Mouse (Mus musculus): Measurements from ENCODE around the gene Olfr1138. TPM values are rescaled to one million over a fixed set of nuclear protein-coding genes. Genes with fewer than 3 reads are reported as not detected.

Gene Olfr1138
- polyA plus RNA-seq (2015; fragmentation: Nextera tagmentation; extraction: Ambion mirVana), result not detected in 2 replicates

GRCm38 (mm10) chr2:87739878-87740277 lies at the start of gene Olfr1138:
Olfr1138 (minus strand) TSS chr2:87739978.
- no peak for ATAC-seq
- Histone ChIP-seq H3K4me2 (ENCODE audit: low read depth, low read length) (no peak within 1 kb of the TSS), H3K4me1 (ENCODE audit: control insufficient read depth, insufficient read depth, low read length) (no peaks in the 10 kb centered on the region), H3K9me3 (ENCODE audit: control insufficient read depth, low read length) (no peaks in the 10 kb centered on the region), H3K36me3 (ENCODE audit: control insufficient read depth, insufficient read depth, low read length) (no peaks in the 10 kb centered on the region), H3K27ac (ENCODE audit: low read length) (no peak within 1 kb of the TSS), H3K4me3 (ENCODE audit: low read length) (no peak within 1 kb of the TSS), H3K9ac (ENCODE audit: low read depth, low read length) (no peak within 1 kb of the TSS), H3K27me3 (replicated peaks; ENCODE audit: control insufficient read depth, insufficient read depth, low read length) (no peaks in the 10 kb centered on the region)
- WGBS, result 89% methylated on average over 1 of the region's 1 CpGs

- 74% methylated on average over 4 of the region's 4 CpGs for WGBS
- no peak within 1 kb of the TSS for H3K4me2 ChIP-seq (ENCODE audit: low read depth, low read length)
- no peak for ATAC-seq
- no peaks in the 10 kb centered on the region for H3K27me3 ChIP-seq (replicated peaks; ENCODE audit: control insufficient read depth, insufficient read depth, low read length)
- no peak within 1 kb of the TSS for H3K4me3 ChIP-seq (ENCODE audit: low read length)
- no peaks in the 10 kb centered on the region for H3K9me3 ChIP-seq (ENCODE audit: control insufficient read depth, low read length)
- H3K27ac ChIP-seq (ENCODE audit: low read length), result no peak within 1 kb of the TSS
- H3K9ac ChIP-seq (ENCODE audit: low read depth, low read length), result no peak within 1 kb of the TSS
- no peaks in the 10 kb centered on the region for H3K4me1 ChIP-seq (ENCODE audit: control insufficient read depth, insufficient read depth, low read length)
- H3K36me3 ChIP-seq (ENCODE audit: control insufficient read depth, insufficient read depth, low read length), result no peaks in the 10 kb centered on the region
Observed at GRCm38 (mm10) chr2:87779183-87779582, 39.4 kb upstream of the Olfr1138 start, which contains the start of gene Olfr152. Olfr152 (plus strand) TSS chr2:87779483.

GRCm38 (mm10) chr2:87776143-87776542 lies 36.4 kb upstream of the Olfr1138 start:
- no peaks in the 10 kb centered on the region for H3K27me3 ChIP-seq (replicated peaks; ENCODE audit: control insufficient read depth, insufficient read depth, low read length)
- H3K4me3 ChIP-seq (ENCODE audit: low read length), result no peak overlapping the region
- WGBS, result 31% methylated on average over 1 of the region's 1 CpGs
- H3K9ac ChIP-seq (ENCODE audit: low read depth, low read length), result no peak overlapping the region
- no peaks in the 10 kb centered on the region for H3K4me1 ChIP-seq (ENCODE audit: control insufficient read depth, insufficient read depth, low read length)
- no peak overlapping the region for H3K4me2 ChIP-seq (ENCODE audit: low read depth, low read length)
- no peaks in the 10 kb centered on the region for H3K9me3 ChIP-seq (ENCODE audit: control insufficient read depth, low read length)
- H3K27ac ChIP-seq (ENCODE audit: low read length), result no peak overlapping the region
- H3K36me3 ChIP-seq (ENCODE audit: control insufficient read depth, insufficient read depth, low read length), result no peaks in the 10 kb centered on the region
- ATAC-seq, result no peak

GRCm38 (mm10) chr2:87753891-87754290 lies 14.1 kb upstream of the Olfr1138 start, which contains the start of gene Olfr1141:
Olfr1141 (minus strand) TSS chr2:87753991.
- Histone ChIP-seq H3K27me3 (replicated peaks; ENCODE audit: control insufficient read depth, insufficient read depth, low read length) (no peaks in the 10 kb centered on the region), H3K4me2 (ENCODE audit: low read depth, low read length) (no peak within 1 kb of the TSS), H3K27ac (ENCODE audit: low read length) (no peak within 1 kb of the TSS), H3K4me3 (ENCODE audit: low read length) (no peak within 1 kb of the TSS), H3K9me3 (ENCODE audit: control insufficient read depth, low read length) (no peaks in the 10 kb centered on the region), H3K9ac (ENCODE audit: low read depth, low read length) (no peak within 1 kb of the TSS), H3K4me1 (ENCODE audit: control insufficient read depth, insufficient read depth, low read length) (no peaks in the 10 kb centered on the region), H3K36me3 (ENCODE audit: control insufficient read depth, insufficient read depth, low read length) (no peaks in the 10 kb centered on the region)
- WGBS, result 92% methylated on average over 1 of the region's 1 CpGs
- no peak for ATAC-seq

- ATAC-seq, result no peak
- no peak within 1 kb of the TSS for H3K4me2 ChIP-seq (ENCODE audit: low read depth, low read length)
- no peak within 1 kb of the TSS for H3K27ac ChIP-seq (ENCODE audit: low read length)
- H3K27me3 ChIP-seq (replicated peaks; ENCODE audit: control insufficient read depth, insufficient read depth, low read length), result no peaks in the 10 kb centered on the region
- no peaks in the 10 kb centered on the region for H3K9me3 ChIP-seq (ENCODE audit: control insufficient read depth, low read length)
- H3K4me3 ChIP-seq (ENCODE audit: low read length), result no peak within 1 kb of the TSS
- WGBS, result 74% methylated on average over 3 of the region's 3 CpGs
- no peak within 1 kb of the TSS for H3K9ac ChIP-seq (ENCODE audit: low read depth, low read length)
- H3K4me1 ChIP-seq (ENCODE audit: control insufficient read depth, insufficient read depth, low read length), result no peaks in the 10 kb centered on the region
- no peaks in the 10 kb centered on the region for H3K36me3 ChIP-seq (ENCODE audit: control insufficient read depth, insufficient read depth, low read length)
Observed at GRCm38 (mm10) chr2:87743452-87743851, 3.7 kb upstream of the Olfr1138 start, which contains the start of gene Olfr1140. Olfr1140 (plus strand) TSS chr2:87743752.

GRCm38 (mm10) chr2:87713079-87713478 lies 26.7 kb downstream of the Olfr1138 start, which contains the start of gene Olfr1137:
Olfr1137 (minus strand) TSS chr2:87713179.
- Histone ChIP-seq H3K27me3 (replicated peaks; ENCODE audit: control insufficient read depth, insufficient read depth, low read length) (no peaks in the 10 kb centered on the region), H3K4me1 (ENCODE audit: control insufficient read depth, insufficient read depth, low read length) (no peaks in the 10 kb centered on the region), H3K9me3 (ENCODE audit: control insufficient read depth, low read length) (no peaks in the 10 kb centered on the region), H3K4me2 (ENCODE audit: low read depth, low read length) (no peak within 1 kb of the TSS), H3K4me3 (ENCODE audit: low read length) (no peak within 1 kb of the TSS), H3K27ac (ENCODE audit: low read length) (no peak within 1 kb of the TSS), H3K36me3 (ENCODE audit: control insufficient read depth, insufficient read depth, low read length) (no peaks in the 10 kb centered on the region), H3K9ac (ENCODE audit: low read depth, low read length) (no peak within 1 kb of the TSS)
- no peak for ATAC-seq

- no peak for ATAC-seq
- H3K4me3 ChIP-seq (ENCODE audit: low read length), result no peak within 1 kb of the TSS
- no peak within 1 kb of the TSS for H3K4me2 ChIP-seq (ENCODE audit: low read depth, low read length)
- H3K9ac ChIP-seq (ENCODE audit: low read depth, low read length), result no peak within 1 kb of the TSS
- H3K27me3 ChIP-seq (replicated peaks; ENCODE audit: control insufficient read depth, insufficient read depth, low read length), result no peaks in the 10 kb centered on the region
- H3K4me1 ChIP-seq (ENCODE audit: control insufficient read depth, insufficient read depth, low read length), result no peaks in the 10 kb centered on the region
- H3K36me3 ChIP-seq (ENCODE audit: control insufficient read depth, insufficient read depth, low read length), result no peaks in the 10 kb centered on the region
- no peak within 1 kb of the TSS for H3K27ac ChIP-seq (ENCODE audit: low read length)
- no peaks in the 10 kb centered on the region for H3K9me3 ChIP-seq (ENCODE audit: control insufficient read depth, low read length)
Observed at GRCm38 (mm10) chr2:87693847-87694246, 45.9 kb downstream of the Olfr1138 start, which contains the start of gene Olfr1136. Olfr1136 (minus strand) TSS chr2:87693947.

Other genes with a start within 250 kb of the Olfr1138 start
- gene Pramel7, start 242.9 kb downstream of the Olfr1138 start, polyA plus RNA-seq (2015; fragmentation: Nextera tagmentation; extraction: Ambion mirVana), result not detected in 2 replicates
- not detected in 2 replicates for gene Pramel6, start 233.4 kb downstream of the Olfr1138 start, polyA plus RNA-seq (2015; fragmentation: Nextera tagmentation; extraction: Ambion mirVana)
- gene Olfr153, start 208.2 kb downstream of the Olfr1138 start, polyA plus RNA-seq (2015; fragmentation: Nextera tagmentation; extraction: Ambion mirVana), result not detected in 2 replicates
- not detected in 2 replicates for gene Olfr1128, start 194.4 kb downstream of the Olfr1138 start, polyA plus RNA-seq (2015; fragmentation: Nextera tagmentation; extraction: Ambion mirVana)
- gene Olfr1129, start 166.1 kb downstream of the Olfr1138 start, polyA plus RNA-seq (2015; fragmentation: Nextera tagmentation; extraction: Ambion mirVana), result not detected in 2 replicates
- gene Olfr1130, start 133.8 kb downstream of the Olfr1138 start, polyA plus RNA-seq (2015; fragmentation: Nextera tagmentation; extraction: Ambion mirVana), result not detected in 2 replicates
- not detected in 2 replicates for gene Olfr1131, start 112.9 kb downstream of the Olfr1138 start, polyA plus RNA-seq (2015; fragmentation: Nextera tagmentation; extraction: Ambion mirVana)
- not detected in 2 replicates for gene Olfr1132, start 102.4 kb downstream of the Olfr1138 start, polyA plus RNA-seq (2015; fragmentation: Nextera tagmentation; extraction: Ambion mirVana)
- not detected in 2 replicates for gene Olfr1133, start 92.6 kb downstream of the Olfr1138 start, polyA plus RNA-seq (2015; fragmentation: Nextera tagmentation; extraction: Ambion mirVana)
- not detected in 2 replicates for gene Olfr1134, start 81.5 kb downstream of the Olfr1138 start, polyA plus RNA-seq (2015; fragmentation: Nextera tagmentation; extraction: Ambion mirVana)
- gene Olfr1135, start 66.3 kb downstream of the Olfr1138 start, polyA plus RNA-seq (2015; fragmentation: Nextera tagmentation; extraction: Ambion mirVana), result not detected in 2 replicates
- not detected in 2 replicates for gene Olfr1136, start 46.0 kb downstream of the Olfr1138 start, polyA plus RNA-seq (2015; fragmentation: Nextera tagmentation; extraction: Ambion mirVana)
- not detected in 2 replicates for gene Olfr1137, start 26.8 kb downstream of the Olfr1138 start, polyA plus RNA-seq (2015; fragmentation: Nextera tagmentation; extraction: Ambion mirVana)
- not detected in 2 replicates for gene Olfr1140, start 3.8 kb upstream of the Olfr1138 start, polyA plus RNA-seq (2015; fragmentation: Nextera tagmentation; extraction: Ambion mirVana)
- not detected in 2 replicates for gene Olfr1141, start 14.0 kb upstream of the Olfr1138 start, polyA plus RNA-seq (2015; fragmentation: Nextera tagmentation; extraction: Ambion mirVana)
- gene Olfr152, start 39.5 kb upstream of the Olfr1138 start, polyA plus RNA-seq (2015; fragmentation: Nextera tagmentation; extraction: Ambion mirVana), result not detected in 2 replicates
- not detected in 2 replicates for gene Olfr1143, start 60.6 kb upstream of the Olfr1138 start, polyA plus RNA-seq (2015; fragmentation: Nextera tagmentation; extraction: Ambion mirVana)
- not detected in 2 replicates for gene Olfr1145, start 69.8 kb upstream of the Olfr1138 start, polyA plus RNA-seq (2015; fragmentation: Nextera tagmentation; extraction: Ambion mirVana)
- gene Olfr1148, start 90.6 kb upstream of the Olfr1138 start, polyA plus RNA-seq (2015; fragmentation: Nextera tagmentation; extraction: Ambion mirVana), result not detected in 2 replicates
- not detected in 2 replicates for gene Olfr1150-ps1, start 104.0 kb upstream of the Olfr1138 start, polyA plus RNA-seq (2015; fragmentation: Nextera tagmentation; extraction: Ambion mirVana)
- not detected in 2 replicates for gene Olfr1151, start 115.9 kb upstream of the Olfr1138 start, polyA plus RNA-seq (2015; fragmentation: Nextera tagmentation; extraction: Ambion mirVana)
- gene Olfr1152, start 126.5 kb upstream of the Olfr1138 start, polyA plus RNA-seq (2015; fragmentation: Nextera tagmentation; extraction: Ambion mirVana), result not detected in 2 replicates
- not detected in 2 replicates for gene Olfr1153, start 155.0 kb upstream of the Olfr1138 start, polyA plus RNA-seq (2015; fragmentation: Nextera tagmentation; extraction: Ambion mirVana)
- not detected in 2 replicates for gene Olfr1154, start 165.2 kb upstream of the Olfr1138 start, polyA plus RNA-seq (2015; fragmentation: Nextera tagmentation; extraction: Ambion mirVana)
- gene Olfr1155, start 205.2 kb upstream of the Olfr1138 start, polyA plus RNA-seq (2015; fragmentation: Nextera tagmentation; extraction: Ambion mirVana), result not detected in 2 replicates
- gene Olfr1156, start 213.1 kb upstream of the Olfr1138 start, polyA plus RNA-seq (2015; fragmentation: Nextera tagmentation; extraction: Ambion mirVana), result not detected in 2 replicates
- gene Olfr1157, start 228.3 kb upstream of the Olfr1138 start, polyA plus RNA-seq (2015; fragmentation: Nextera tagmentation; extraction: Ambion mirVana), result not detected in 2 replicates
- not detected in 2 replicates for gene Olfr74, start 234.7 kb upstream of the Olfr1138 start, polyA plus RNA-seq (2015; fragmentation: Nextera tagmentation; extraction: Ambion mirVana)